Mouse (Mus musculus) megakaryocyte-erythroid progenitor cell, adult 5-6 weeks (primary cell): Measurements from ENCODE around the gene Aifm1. TPM values are rescaled to one million over a fixed set of nuclear protein-coding genes. Genes with fewer than 3 reads are reported as not detected.

Source experiments
- ATAC-seq: replicated peaks from 2 replicates; pipeline ENCODE4 v1.8.0; 2016; ENCODE audit warnings: mild to moderate bottlenecking, inconsistent platforms; ENCODE audit not compliant: severe bottlenecking, poor library complexity, low FRiP score, low TSS enrichment
- total RNA-seq, 2 experiments: library from RNA; stranded (forward) in 1 of 2; stranded (reverse) in 1 of 2; fragments of 200-1000, 215-1000 nt in 1 of 2; fragments of >200 nt in 1 of 2; fragmentation: Nextera tagmentation in 1 of 2; gene quantifications; 2 replicates each; pipeline ENCODE4 v1.2.3; 2014 to 2017

Gene Aifm1
- total RNA-seq (2014; fragmentation: Nextera tagmentation) (68.2 and 74.1 TPM in 2 replicates), total RNA-seq (2017) (110 and 155 TPM in 2 replicates)

GRCm38 (mm10) chrX:48513166-48513807, at the start of gene Aifm1:
Gene Aifm1, minus strand, starts transcription at chrX:48513563.
- peak; percentile 99 for ATAC-seq

- ATAC-seq = no peak
Observed at GRCm38 (mm10) chrX:48532175-48532574, 18.8 kb upstream of the Aifm1 start.

GRCm38 (mm10) chrX:48526435-48526834, 13.1 kb upstream of the Aifm1 start:
- ATAC-seq = no peak

- ATAC-seq = no peak
Observed at GRCm38 (mm10) chrX:48525866-48526265, 12.5 kb upstream of the Aifm1 start.

GRCm38 (mm10) chrX:48525332-48525731, 12.0 kb upstream of the Aifm1 start:
- ATAC-seq = no peak

- no peak for ATAC-seq
Observed at GRCm38 (mm10) chrX:48523512-48523911, 10.1 kb upstream of the Aifm1 start.

- no peak for ATAC-seq
Observed at GRCm38 (mm10) chrX:48521651-48522050, 8.3 kb upstream of the Aifm1 start.

GRCm38 (mm10) chrX:48519549-48520085, 6.3 kb upstream of the Aifm1 start:
- no peak for ATAC-seq

- ATAC-seq = peak; percentile 74
Observed at GRCm38 (mm10) chrX:48518808-48519548, 5.6 kb upstream of the Aifm1 start, which contains the start of gene Rab33a. Gene Rab33a, plus strand, starts transcription at chrX:48519285.

- no peak for ATAC-seq
Observed at GRCm38 (mm10) chrX:48518211-48518807, 4.9 kb upstream of the Aifm1 start.

GRCm38 (mm10) chrX:48513824-48514223, 461 bp upstream of the Aifm1 start:
- peak; percentile 72 for ATAC-seq

- ATAC-seq = no peak
Observed at GRCm38 (mm10) chrX:48493763-48494162, 19.6 kb downstream of the Aifm1 start.

- ATAC-seq = no peak
Observed at GRCm38 (mm10) chrX:48481687-48482086, 31.7 kb downstream of the Aifm1 start.

- no peak for ATAC-seq
Observed at GRCm38 (mm10) chrX:48481095-48481494, 32.3 kb downstream of the Aifm1 start.

- ATAC-seq = no peak
Observed at GRCm38 (mm10) chrX:48467355-48467946, 45.9 kb downstream of the Aifm1 start.

GRCm38 (mm10) chrX:48466174-48466573, 47.2 kb downstream of the Aifm1 start:
- ATAC-seq = no peak

- ATAC-seq = no peak
Observed at GRCm38 (mm10) chrX:48464436-48464835, 48.9 kb downstream of the Aifm1 start.

- no peak for ATAC-seq
Observed at GRCm38 (mm10) chrX:48463636-48464035, 49.7 kb downstream of the Aifm1 start.

GRCm38 (mm10) chrX:48462754-48463507, 50.4 kb downstream of the Aifm1 start, which contains the start of gene Elf4:
Gene Elf4, minus strand, starts transcription at chrX:48463132.
- ATAC-seq = peak; percentile 83
